Mouse (Mus musculus) cerebellum, adult 2 months (tissue): ENCODE results near the gene Rbbp7.

Experiments
- CTCF ChIP-seq: fragments of 200-500 bp; IDR thresholded peaks from 2 replicates; pipeline ENCODE4 v1.5.1; 2011; ENCODE audit warnings: low read depth, mild to moderate bottlenecking, control low read depth, low read length, moderate library complexity, borderline replicate concordance; ENCODE audit not compliant: insufficient read depth
- POLR2A ChIP-seq: fragments of 200-500 bp; IDR thresholded peaks from 2 replicates; pipeline ENCODE4 v1.6.1; 2011; ENCODE audit warnings: low read length, control low read depth, borderline replicate concordance; ENCODE audit not compliant: insufficient read depth

- TF ChIP-seq CTCF (no peak), POLR2A (no peak)
Measured at GRCm38 (mm10) chrX:162752418-162752817, 7.8 kb upstream of the Rbbp7 start.
